Mouse (Mus musculus): ENCODE results near the gene Krt10.

GRCm38 (mm10) chr11:99361423-99361822 is 27.7 kb downstream of the Krt10 start:
- TF ChIP-seq NRF1 (IDR thresholded peaks at IDR 0.05; ENCODE audit: insufficient read depth, low read depth, low read length, poor library complexity, severe bottlenecking) (no peak), USF1 (IDR thresholded peaks at IDR 0.05; ENCODE audit: low read depth, low read length) (no peak), ZMIZ1 (IDR thresholded peaks at IDR 0.05; ENCODE audit: low read depth, low read length) (no peak), CTCF (IDR thresholded peaks at IDR 0.05 in 2 of 3, conservative IDR thresholded peaks at IDR 0.05 in 1 of 3; ENCODE audit: control insufficient read depth in 1 of 3, insufficient read depth in 1 of 3, low read depth in 2 of 3, low read length in 3 of 3, poor library complexity in 1 of 3, severe bottlenecking in 1 of 3) (no peak), USF2 (IDR thresholded peaks at IDR 0.05; ENCODE audit: borderline replicate concordance in 1 of 2, insufficient read depth in 1 of 2, low read depth in 1 of 2, low read length in 2 of 2) (no peak), GATA1 (IDR thresholded peaks at IDR 0.05; ENCODE audit: low read depth, low read length) (no peak), MXI1 (IDR thresholded peaks at IDR 0.05; ENCODE audit: low read depth, low read length) (no peak), SIN3A (IDR thresholded peaks at IDR 0.05; ENCODE audit: low read length) (no peak), POLR2AphosphoS5 (IDR thresholded peaks at IDR 0.05; ENCODE audit: borderline replicate concordance, low read depth, low read length) (no peak), POLR2AphosphoS2 (IDR thresholded peaks at IDR 0.05; ENCODE audit: low read length) (no peak), POLR2A (IDR thresholded peaks at IDR 0.05; ENCODE audit: control insufficient read depth in 1 of 2, insufficient read depth in 1 of 2, low read depth in 1 of 2, low read length in 2 of 2, poor library complexity in 1 of 2) (no peak), ZC3H11A (IDR thresholded peaks at IDR 0.05; ENCODE audit: low read depth, low read length) (no peak), HCFC1 (IDR thresholded peaks at IDR 0.05; ENCODE audit: low read depth, low read length) (no peak), JUND (IDR thresholded peaks at IDR 0.05; ENCODE audit: low read depth, low read length) (no peak)

Measured in MEL (cell line).